Mouse (Mus musculus) layer of hippocampus, adult 8-10 months (tissue): ENCODE measurements around the gene Calm1. TPM values are rescaled to one million over a fixed set of nuclear protein-coding genes. Genes with fewer than 3 reads are reported as not detected.
"Not testable (repeated sequence)": the region's sequence is repeated elsewhere in the genome, so short reads cannot be mapped to it uniquely, and the experiment has no call there.

Source experiments
- DNase-seq, 2 experiments: peaks; one replicate each; pipeline ENCODE4 v3.0.0; 2022; ENCODE audit warnings: low spot score in 2 of 2
- total RNA-seq, 4 experiments: library from RNA; stranded (reverse); gene quantifications; 2 replicates each; pipeline ENCODE4 v1.2.4; 2022

The Calm1 gene
- total RNA-seq: 1,000 to 10,000 TPM; 1,770 to 1,934 (median 1,827) TPM

DNA sequence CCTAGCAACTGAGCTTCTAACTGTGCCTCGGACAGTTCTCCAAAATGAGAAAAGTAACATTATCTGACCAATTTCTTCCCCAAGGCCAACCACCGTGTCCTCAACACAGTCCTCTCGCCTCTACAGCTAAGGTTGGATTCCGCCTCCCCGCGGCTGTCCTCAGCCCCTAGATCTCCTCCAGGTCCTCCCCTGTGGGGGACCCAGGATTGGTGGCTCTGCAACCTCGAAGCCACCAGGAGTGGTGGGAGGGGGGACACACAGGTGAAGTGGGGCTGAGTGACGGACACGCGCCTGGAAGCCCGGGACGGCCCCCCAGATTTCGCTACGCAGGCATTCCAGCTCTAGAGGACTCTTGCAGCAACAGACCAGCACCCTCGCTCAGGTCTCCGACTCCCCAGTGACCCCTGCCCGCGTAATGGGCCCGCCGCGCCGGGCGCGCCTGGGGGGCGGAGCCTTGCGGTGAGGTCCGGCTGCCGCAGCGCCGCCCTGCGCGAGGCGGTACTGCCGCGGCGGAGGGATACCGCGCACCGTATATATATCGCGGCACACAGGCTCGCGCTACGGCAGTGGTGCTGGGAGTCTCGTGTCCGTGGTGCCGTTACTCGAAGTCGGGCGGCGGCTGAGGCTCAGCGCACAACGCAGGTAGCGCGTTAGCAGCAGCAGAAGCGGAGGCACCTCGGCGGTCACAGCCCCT is at the start of gene Calm1:
Gene Calm1, plus strand, starts transcription at position 469 of the 694 bp plus-strand sequence.
- peak; percentile 78 to 91 for DNase-seq

DNA sequence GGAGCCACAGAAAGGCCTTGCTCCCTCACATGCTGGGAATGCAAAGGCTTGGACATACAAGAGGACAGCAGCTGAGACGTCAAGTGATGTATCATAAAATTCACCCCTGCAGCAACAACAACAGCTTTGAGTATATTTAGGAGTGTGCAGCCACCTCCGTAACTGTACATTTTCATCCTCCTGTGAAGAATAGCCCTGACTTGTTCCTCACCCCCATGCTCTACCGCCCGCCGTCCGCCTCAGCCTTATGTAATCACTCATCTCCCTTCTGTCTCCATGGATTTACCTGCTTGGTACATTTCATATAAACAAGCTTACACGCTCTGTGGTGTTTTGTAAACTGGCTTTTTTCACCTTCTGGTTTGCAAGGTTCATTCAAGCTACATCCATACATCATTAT is 46.8 kb upstream of the Calm1 start:
- no peak for DNase-seq

DNA sequence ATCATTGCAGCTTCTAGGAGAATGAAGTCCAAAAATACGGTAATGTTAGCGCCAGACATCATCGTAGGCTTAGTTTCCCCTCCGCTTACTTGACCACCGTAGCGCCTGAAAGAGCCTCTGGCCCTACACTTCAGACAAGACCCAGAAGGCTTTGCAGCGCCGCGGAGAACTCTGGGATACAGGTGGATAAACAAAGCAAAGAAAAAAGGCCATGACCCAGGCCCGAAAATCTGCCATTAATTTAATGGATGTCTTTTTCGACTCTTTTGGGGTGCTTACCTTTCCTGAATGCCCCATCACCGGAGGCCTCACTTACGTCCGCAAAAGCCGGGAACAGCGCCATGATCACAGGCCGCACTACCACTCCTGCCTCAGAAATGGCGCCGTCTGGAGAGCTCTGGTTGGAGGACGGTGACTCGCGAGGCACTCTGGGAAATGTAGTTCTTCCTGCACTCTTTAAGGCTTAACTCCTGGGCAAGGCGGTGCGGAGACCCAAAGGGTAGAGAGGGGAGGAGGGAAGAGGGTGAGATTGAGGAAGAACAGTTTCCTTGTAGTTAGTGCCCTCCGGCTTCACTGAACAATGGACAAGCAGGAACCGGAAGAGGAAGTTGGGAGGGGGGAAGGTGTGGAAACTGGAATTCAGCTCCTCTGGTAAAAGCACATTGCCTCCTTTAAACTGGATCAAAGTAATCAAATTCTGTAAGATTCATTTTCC is 39.8 kb upstream of the Calm1 start, which contains the start of gene Nrde2:
Gene Nrde2, minus strand, starts transcription at position 393 of the 715 bp plus-strand sequence.
- peak; percentile 89 to 92 for DNase-seq

DNA sequence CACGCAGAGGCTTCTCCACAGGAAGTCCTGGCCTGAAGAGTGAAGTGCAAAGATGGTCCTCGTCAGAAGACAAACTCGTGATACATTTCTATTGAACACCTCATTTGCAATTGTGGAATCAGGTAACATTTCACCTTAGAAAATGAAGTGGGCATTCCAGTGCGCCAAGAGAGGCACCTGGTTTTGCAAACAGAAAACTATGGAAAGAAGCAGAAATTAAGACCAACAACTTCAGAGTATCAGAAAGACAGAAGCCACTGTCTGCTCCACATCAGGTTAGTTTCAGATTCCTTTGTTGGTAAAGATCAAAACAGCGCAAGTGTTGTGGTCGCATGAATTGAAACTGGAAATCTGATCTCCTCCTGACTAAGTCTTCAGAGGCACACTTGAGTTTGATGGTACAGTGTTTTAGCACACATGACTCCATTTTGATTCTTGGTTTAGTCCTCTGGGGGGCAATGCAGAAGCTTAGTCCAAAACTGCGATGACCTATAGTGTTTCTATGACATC is 34.2 kb upstream of the Calm1 start:
- DNase-seq: no peak

DNA sequence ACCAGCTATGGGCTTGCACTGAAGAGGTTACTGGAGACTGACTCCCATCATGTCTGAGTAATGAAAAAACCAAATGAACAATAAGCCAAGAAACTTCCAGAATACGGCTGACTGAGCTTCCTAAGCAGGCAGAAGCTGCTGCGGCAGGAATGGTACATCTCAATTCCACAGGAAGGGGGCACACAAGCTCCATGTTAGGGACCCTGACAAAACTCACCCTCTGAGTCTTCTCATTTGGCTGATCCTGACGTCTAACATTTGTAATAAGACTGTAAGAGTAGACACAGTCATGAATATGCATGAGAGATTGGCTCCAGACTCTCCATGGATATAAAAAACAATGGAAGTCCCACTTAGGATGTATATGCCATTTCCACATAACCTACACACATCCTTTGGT is 33.1 kb upstream of the Calm1 start:
- DNase-seq: peak; percentile 52 to 61

DNA sequence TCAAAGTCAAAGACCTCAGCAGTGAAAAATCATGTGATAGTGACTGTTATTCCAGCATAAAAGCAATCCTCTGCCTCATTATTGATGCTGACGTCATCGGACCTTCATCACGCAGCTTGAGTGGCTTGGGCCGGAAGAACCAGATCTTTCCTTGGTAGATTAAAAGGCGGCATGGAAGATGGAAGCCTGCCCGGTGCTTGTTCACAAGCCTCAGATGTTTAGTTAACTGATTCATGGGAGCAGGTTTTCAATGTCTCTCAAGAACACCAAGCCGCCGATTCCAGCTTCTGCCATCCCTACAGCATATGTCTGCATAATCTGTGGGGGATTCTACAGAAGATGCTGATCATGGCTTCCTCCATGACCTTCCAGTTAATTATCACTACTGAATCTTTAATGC is 32.3 kb upstream of the Calm1 start:
- DNase-seq: peak; percentile 48 to 62

DNA sequence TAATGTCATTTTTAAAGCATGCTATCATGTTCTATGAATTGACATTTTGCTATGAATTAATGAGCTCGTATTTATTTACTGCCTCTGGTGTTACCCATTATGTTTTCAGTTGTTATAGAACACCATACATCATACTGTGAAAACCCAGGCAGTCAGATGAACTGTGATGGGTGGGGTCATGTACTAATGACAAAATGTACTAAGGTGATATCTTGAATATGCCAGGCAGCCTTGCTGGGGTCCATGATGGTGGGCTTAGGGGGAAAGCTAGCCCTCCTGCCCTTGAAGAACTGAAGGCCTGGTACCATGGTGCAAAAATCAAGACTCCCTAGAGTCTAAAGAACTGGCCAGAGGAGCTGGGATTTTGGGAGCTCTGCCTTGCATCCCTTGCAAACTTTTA is 31.7 kb upstream of the Calm1 start:
- no peak for DNase-seq

DNA sequence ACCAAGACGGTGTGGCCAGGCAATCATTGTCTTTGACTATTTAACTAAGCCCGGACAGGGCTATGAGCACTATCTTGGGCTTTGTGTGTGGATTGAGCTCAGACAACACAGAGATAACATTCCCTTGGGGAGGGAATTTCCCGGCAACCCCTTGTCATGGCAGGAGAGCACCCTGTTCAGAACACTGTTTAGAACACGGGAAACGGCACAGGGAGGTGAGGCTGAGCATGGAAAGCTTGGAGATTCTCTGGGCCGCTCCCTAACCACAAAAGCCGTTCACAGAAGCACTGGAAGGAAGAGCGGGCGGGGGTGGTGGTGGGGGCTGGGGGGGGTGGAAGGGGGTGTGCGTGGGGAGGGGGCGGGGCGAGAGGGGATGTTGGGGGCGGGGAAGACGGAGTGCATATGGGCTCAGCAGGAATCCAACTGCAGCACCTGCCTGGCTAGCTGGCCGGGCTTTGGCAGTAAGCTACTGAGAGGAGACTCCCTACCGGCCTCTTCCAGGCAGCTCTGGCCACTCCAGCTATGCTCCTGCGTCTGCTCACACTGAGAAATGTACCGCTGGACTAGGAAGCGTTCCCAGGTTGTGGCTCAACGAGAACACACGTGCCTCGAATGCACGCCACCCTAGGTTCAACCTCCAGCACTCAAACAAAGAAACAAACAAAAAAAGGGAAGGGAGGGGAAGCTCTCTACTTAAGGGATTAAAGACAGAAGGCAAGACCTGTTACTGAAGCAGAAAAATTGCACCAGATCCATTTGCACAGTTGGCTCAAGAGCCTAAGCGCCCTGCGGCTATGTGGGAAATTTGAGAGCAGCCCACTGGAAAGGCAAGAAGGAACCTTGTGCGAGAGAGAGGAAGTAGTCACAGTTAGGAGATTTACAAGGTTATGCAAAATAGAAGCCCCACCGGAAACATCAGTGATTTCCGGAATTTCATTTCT is 31.0 kb upstream of the Calm1 start:
- no peak for DNase-seq

DNA sequence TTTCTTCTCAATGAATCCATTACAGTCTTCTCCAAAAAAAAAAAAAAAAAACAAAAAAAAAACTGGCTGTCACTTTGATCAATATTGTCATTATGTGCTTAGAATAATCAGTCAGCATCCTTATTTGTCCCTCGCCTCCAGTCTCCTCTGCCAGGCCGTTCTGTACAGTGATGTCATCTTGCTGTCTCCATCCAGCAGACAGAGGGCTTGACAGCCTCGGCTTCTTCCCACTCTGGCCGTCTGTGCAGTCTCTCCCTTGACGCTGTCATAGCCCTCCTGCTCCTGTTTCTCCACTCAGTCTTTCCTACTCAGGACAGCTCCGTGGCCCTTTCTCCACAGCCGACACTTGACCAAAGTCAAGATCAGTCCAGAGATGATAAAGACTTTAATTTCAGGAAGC is 26.8 kb upstream of the Calm1 start:
- DNase-seq: no peak

DNA sequence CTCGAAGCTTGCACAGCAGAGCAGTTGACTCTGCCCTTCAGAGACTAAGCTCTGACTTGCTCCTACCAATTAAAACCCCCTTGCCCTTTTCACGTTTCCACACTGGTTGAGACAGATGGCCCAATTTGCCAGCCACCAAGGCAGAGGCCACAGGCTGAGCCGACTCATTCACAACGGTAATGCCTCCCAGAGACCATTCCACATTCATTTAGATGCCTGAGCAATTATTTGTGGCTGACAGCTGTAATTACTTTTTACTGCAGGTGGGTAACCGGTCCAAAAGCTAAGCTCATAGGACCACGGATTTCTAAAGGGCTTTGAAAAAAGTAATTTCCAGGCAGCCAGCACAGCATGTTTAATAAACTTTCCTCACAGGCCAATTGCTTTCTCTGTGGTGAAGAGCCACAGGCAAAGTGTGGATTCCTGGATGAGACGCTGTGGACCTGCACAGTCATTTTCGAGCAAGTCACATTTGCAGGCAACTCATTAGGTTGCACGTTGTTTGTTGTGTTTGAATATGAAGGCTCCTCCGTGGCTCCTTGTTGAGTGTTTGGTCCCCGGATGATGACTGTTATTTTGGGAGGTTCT is 22.7 kb upstream of the Calm1 start:
- DNase-seq: no peak

DNA sequence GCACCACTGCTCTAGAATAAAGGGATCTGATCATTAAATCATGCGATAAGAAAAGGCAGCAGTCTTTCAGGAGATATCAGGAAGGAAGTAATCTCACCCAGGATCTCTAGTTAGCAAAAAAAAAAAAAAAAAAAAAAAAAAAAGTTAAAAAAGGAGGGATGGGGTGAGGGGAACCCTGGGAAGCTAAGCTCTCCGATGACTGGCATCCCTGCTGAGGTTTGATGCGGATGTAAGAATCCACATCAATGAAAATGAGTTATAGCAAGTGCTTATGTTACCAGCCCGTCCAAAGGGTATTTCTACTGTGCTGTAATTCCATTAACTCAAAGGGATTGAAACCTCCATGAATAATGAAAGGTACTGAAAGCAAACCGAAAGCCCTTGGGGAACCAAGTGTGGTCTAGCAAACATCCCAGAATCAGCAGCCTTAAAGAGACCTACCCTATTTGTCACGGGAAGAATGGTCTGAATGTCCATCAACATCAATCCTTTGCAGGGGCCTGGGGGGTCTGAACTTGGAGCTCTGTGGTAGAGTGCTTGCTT is 20.3 kb upstream of the Calm1 start:
- no peak for DNase-seq

DNA sequence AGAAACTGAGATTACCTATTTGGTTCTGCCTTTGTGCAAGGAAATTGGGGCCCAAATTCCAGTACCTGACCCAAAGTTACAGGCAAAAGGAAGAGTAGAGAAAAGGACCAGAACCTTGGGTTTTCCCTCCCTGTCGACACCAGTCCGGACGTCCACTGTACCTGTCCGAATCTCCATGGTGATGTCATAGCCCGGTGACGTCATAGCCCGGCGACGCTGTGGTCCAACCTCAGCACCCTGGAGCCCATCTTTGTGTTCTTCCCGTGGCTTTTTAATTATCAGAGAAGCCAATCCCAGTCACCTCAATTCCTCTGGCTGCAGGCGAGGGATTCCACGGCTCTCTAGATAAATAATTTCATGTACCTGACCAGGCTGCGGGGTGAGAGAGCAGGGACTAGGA is 18.4 kb upstream of the Calm1 start:
- no peak for DNase-seq

DNA sequence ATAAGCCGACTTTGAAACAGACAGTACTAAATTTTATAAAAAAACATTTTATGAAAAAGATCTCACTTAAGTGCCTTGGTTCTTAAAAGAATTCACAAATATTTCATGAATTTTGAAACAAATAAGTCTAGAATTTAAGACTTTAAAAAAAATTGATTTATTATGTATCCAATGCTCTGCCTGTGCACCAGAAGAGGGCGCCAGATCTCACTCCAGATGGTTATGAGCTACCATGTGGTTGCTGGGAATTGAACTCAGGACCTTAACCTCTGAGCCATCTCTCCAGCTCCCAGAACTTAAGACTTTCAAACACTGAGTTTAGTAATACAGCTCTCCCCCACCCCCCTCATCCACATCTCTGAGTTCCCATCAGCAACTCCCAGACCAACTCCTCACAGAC is 16.6 kb upstream of the Calm1 start:
- no peak for DNase-seq

DNA sequence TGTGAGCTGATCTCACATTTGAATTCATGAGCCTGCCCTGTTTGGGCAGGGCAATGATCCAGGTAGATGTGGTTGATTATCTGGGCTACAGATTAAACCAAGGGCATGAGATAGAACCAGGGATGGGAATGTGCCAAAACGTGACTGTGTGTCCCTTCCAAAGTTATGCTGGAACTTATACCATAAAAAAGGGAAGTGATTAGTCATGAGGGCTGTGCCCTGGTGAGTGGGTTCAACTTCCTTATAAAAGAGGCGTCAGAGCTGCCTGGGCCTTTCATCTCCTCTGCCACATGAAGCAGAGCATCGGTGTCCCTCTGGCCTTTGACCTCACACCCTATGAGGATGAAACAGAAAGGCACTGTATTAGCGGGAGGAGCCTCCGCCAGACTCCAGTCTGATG is 15.3 kb upstream of the Calm1 start:
- no peak for DNase-seq

DNA sequence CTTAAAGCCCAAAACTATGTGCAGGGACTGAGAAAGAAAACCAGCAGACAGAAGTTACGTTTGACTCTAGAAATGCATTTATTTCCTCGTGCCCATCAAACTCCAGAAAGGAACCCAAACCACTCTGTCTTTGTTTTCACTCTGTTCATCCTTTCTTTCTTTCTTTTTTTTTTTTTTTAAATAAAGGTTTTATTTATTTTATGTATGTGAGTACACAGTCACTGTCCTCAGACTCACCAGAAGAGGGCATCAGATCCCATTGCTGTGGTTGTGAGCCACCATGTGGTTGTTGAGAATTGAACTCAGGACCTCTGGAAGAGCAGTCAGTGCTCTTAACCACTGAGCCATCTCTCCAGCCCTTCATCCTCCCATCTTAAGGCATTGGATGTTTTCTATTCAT is 14.3 kb upstream of the Calm1 start:
- not testable (repeated sequence) for DNase-seq

DNA sequence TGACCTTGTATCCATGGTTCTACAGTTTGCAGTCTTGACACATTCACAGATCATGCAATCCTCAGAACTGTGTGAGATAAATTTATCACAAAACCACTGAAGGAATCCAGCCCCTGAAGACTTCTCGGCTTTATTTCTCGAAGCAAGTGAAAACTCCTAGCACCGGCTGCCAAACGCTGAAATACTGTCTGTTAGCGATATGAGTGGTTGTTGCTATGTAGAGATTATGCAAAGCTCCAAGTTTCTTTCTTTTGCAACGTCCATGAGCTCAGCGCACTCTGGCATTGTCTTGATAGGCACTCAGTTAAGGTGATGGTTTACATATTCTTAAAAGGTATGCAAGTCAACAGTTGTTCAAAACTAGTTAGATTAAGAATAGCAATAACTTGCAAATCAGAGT is 13.3 kb upstream of the Calm1 start:
- no peak for DNase-seq

DNA sequence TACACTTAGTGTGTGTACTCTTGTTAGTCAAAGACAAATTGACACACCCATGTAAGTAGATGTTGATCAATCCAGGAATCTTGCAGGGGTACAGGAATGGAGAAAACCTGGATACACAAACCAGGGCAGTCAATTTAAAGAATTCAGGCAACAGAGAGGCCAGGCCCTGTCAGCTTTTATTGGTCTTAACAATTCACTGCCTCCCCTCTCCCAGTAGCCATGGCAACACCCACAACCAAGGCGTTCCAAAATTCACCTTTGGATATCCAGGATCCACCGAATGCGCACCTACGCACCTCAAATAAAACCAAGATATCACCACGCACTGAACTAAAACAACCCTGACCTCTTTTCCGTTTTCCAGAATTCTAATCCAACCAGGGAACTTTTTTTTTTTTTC is 12.9 kb upstream of the Calm1 start:
- DNase-seq: no peak

DNA sequence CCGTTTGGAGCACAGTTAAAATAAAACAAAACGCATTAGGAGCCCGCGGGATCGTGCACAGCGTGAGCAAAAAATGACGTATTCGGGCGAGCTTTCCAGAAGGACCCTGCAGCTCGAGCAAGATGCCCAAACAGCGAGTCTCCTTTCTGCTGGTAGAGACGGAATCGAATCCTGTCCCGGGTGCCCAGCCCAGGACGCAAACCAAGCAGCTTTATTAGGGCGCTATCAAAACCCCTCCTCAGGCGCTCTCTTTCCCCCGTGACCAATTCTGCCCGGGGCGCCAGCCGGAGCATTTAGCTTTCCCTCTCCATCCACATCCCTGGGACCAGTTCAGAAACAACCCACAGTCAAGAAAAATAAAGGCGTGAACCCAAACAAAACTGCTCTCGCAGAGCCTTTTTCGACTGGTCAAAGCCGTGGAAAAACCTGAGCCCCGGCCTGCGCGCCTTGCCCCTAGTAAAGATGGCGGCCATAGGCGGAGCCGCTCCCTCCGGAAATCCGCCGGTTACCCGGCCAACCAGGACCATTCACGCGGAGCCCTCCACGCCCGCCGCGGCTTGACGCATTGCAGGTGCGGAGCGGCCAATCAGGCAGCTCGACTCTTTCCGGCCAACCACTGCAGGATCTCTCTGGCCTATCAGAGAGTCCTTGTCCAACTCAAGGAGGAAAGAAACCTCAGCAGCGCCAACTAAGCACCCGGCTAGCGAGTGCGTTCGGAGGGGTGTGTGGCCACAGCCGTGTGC is 12.1 kb upstream of the Calm1 start:
- peak; percentile 100 for DNase-seq

DNA sequence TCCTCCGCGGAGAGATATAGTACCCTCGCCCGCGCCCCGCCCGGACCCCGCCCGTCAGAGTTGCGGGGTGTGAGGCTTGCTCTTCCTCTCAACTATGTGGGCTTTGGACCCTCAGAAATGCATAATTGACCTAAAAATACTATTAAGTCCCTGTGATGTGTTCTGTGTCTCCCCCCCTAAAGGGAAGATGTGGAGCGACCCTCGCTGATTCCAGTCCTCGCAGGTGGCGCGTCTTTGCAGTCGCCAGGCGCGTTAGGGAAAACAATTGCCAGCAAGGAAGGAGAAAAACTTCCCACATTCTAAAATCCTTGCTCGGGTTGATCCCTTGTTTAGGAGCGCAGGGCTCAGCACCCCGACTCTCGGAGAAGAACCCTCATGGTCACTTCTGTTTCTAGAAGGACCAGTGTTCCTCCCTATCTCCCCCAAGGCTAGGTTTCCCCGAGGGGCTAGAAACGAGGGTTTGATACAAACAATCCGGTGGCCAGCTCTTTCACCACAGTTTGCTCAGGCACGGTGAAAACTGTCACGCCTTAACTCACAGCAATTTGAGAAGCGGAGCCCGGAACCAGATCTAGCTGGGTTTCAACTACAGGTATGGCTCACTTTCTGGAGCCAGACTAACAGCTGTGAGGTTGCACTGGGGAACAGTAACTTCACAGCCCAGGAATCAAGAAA is 11.3 kb upstream of the Calm1 start:
- DNase-seq: no peak

DNA sequence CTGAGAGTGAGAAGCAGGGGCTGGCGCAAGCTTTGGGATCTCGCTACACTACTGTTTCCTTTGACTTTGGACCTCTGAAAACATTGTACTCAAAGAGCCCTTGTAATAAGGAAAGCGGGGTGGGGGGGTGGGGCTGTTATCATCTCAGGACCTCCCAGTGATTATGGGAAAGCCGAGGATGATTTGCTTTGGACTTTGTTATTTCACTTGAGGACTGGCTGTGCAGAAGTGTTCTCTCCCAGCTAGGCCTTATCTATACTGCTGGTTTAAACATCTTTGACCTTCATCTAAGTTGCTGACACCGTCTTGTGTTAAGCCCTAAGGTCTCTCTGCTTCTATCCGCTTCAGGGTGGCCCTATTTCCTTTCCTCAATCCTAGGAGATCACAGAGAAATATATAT is 8.4 kb upstream of the Calm1 start:
- DNase-seq: no peak
